Mouse (Mus musculus): ENCODE data around the gene Med16. TPM values are rescaled to one million over a fixed set of nuclear protein-coding genes. Genes with fewer than 3 reads are reported as not detected.

Gene Med16
- total RNA-seq, 1 experiment: 21.0 TPM

DNA sequence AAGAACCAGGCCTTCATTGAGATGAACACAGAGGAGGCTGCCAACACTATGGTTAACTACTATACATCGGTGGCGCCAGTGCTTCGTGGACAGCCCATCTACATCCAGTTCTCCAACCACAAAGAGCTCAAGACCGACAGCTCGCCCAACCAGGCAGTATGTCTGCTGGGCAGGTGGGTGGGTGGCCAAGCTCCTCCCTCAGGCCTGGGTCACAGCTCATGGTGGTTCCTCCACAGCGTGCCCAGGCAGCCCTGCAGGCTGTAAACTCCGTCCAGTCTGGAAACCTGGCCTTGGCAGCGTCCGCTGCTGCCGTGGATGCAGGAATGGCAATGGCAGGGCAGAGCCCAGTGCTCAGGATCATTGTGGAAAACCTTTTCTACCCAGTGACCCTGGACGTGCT lies 49.6 kb downstream of the Med16 start:
- in situ Hi-C loops (cut with MboI; ENCODE audit: low sequenced_read_pairs in 2 of 2, unreplicated experiment in 2 of 2): no loop called here
- Histone ChIP-seq H3K9me3 (ENCODE audit: control insufficient read depth, insufficient read depth, low read depth, low read length) (no peaks in the 10 kb centered on the region), H3K36me3 (ENCODE audit: control insufficient read depth, insufficient read depth, low read length, poor library complexity, severe bottlenecking) (peaks cover 77% of the 10 kb centered on the region), H3K27ac (ENCODE audit: insufficient read depth, low read depth, low read length, poor library complexity, severe bottlenecking) (no peak overlapping the region), H3K4me1 (ENCODE audit: control insufficient read depth in 2 of 2, insufficient read depth in 2 of 2, low read length in 2 of 2, poor library complexity in 1 of 2) (peaks cover 0 to 35% of the 10 kb centered on the region in 2 experiments; a peak in 1 of 4 replicates), H3K4me3 (ENCODE audit: insufficient read depth in 1 of 2, low read depth in 1 of 2, low read length in 2 of 2, poor library complexity in 1 of 2, severe bottlenecking in 1 of 2) (no peak overlapping the region), H3K9ac (ENCODE audit: insufficient read depth, low read depth, low read length, poor library complexity, severe bottlenecking) (no peak overlapping the region)
- TF ChIP-seq CHD2 (IDR thresholded peaks at IDR 0.05; ENCODE audit: low read depth, low read length) (no peak), HCFC1 (IDR thresholded peaks at IDR 0.05; ENCODE audit: borderline replicate concordance, insufficient read depth, low read length) (no peak), MAFK (IDR thresholded peaks at IDR 0.05; ENCODE audit: insufficient read depth, low read depth, low read length) (no peak), ZNF384 (IDR thresholded peaks at IDR 0.05; ENCODE audit: low read depth, low read length) (no peak), ZC3H11A (IDR thresholded peaks at IDR 0.05; ENCODE audit: borderline replicate concordance, low read depth, low read length) (no peak)
- DNase-seq (ENCODE audit: low read depth, low spot score): no peak

DNA sequence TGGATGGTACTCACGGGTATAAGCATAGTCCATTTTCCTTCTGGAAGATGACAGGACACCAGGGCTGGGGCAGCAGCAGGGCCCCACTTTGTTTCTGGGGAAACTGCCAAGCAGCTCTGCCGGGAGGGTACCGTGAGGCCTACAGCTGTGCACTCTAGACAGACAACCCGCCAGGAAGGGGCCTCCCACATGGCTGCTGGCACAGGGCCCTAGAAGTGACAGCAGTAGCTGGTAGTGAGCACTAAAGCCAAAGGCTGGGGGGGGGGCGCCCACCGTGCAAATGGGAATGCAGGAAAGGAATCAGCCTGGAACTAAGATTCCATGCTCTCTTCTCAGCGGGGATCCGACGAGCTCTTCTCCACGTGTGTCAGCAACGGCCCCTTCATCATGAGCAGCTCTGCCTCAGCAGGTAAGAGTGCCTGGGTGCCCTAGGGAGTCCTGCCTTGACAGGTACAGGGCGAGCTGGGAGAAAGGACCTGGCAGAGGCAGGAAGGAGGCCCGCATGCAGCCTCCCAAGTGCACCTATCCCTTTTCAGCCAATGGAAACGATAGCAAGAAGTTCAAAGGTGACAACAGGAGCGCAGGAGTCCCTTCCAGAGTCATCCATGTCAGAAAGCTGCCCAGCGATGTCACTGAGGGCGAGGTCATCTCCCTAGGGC lies 50.2 kb downstream of the Med16 start:
- DNase-seq (ENCODE audit: low read depth, low spot score): no peak
- H3K4me3 ChIP-seq (ENCODE audit: insufficient read depth in 1 of 2, low read depth in 1 of 2, low read length in 2 of 2, poor library complexity in 1 of 2, severe bottlenecking in 1 of 2): no peak overlapping the region; a peak in 1 of 4 replicates
- TF ChIP-seq MAFK (IDR thresholded peaks at IDR 0.05; ENCODE audit: insufficient read depth, low read depth, low read length) (no peak), ZNF384 (IDR thresholded peaks at IDR 0.05; ENCODE audit: low read depth, low read length) (no peak), HCFC1 (IDR thresholded peaks at IDR 0.05; ENCODE audit: borderline replicate concordance, insufficient read depth, low read length) (no peak), CHD2 (IDR thresholded peaks at IDR 0.05; ENCODE audit: low read depth, low read length) (no peak), ZC3H11A (IDR thresholded peaks at IDR 0.05; ENCODE audit: borderline replicate concordance, low read depth, low read length) (no peak)
- H3K9ac ChIP-seq (ENCODE audit: insufficient read depth, low read depth, low read length, poor library complexity, severe bottlenecking): no peak overlapping the region
- peaks cover 76% of the 10 kb centered on the region for H3K36me3 ChIP-seq (ENCODE audit: control insufficient read depth, insufficient read depth, low read length, poor library complexity, severe bottlenecking)
- peaks cover 0 to 35% of the 10 kb centered on the region in 2 experiments; a peak in 1 of 4 replicates for H3K4me1 ChIP-seq (ENCODE audit: control insufficient read depth in 2 of 2, insufficient read depth in 2 of 2, low read length in 2 of 2, poor library complexity in 1 of 2)
- no peak overlapping the region for H3K27ac ChIP-seq (ENCODE audit: insufficient read depth, low read depth, low read length, poor library complexity, severe bottlenecking)
- H3K9me3 ChIP-seq (ENCODE audit: control insufficient read depth, insufficient read depth, low read depth, low read length): no peaks in the 10 kb centered on the region
- in situ Hi-C loops (cut with MboI; ENCODE audit: low sequenced_read_pairs in 2 of 2, unreplicated experiment in 2 of 2): no loop called here

DNA sequence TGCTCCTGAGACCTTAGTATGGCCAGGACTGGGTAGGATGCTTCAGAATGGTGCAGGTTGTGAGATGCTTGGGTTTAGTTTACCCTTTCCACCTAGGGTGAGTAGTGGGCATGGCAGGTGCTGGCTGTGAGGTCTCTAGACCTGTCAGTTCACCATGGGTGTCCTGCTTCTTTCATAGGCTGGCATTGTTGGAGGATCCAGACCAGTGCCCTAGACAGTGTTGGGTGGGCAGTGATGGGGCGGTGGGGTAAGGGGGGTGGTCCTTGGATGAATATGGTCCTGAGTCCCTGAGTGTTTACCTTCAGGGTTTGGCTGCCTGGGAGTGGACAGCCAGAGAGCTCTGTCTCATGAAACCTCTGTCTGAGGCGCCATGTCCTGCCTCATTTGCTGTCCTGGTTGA lies 50.8 kb downstream of the Med16 start:
- Histone ChIP-seq H3K27ac (ENCODE audit: insufficient read depth, low read depth, low read length, poor library complexity, severe bottlenecking) (no peak overlapping the region), H3K9me3 (ENCODE audit: control insufficient read depth, insufficient read depth, low read depth, low read length) (no peaks in the 10 kb centered on the region), H3K4me3 (ENCODE audit: insufficient read depth in 1 of 2, low read depth in 1 of 2, low read length in 2 of 2, poor library complexity in 1 of 2, severe bottlenecking in 1 of 2) (peak overlapping the region in 1 of 2 experiments; percentile 94; a peak in 2 of 4 replicates), H3K36me3 (ENCODE audit: control insufficient read depth, insufficient read depth, low read length, poor library complexity, severe bottlenecking) (peaks cover 70% of the 10 kb centered on the region), H3K4me1 (ENCODE audit: control insufficient read depth in 2 of 2, insufficient read depth in 2 of 2, low read length in 2 of 2, poor library complexity in 1 of 2) (peaks cover 0 to 35% of the 10 kb centered on the region in 2 experiments; a peak in 1 of 4 replicates), H3K9ac (ENCODE audit: insufficient read depth, low read depth, low read length, poor library complexity, severe bottlenecking) (no peak overlapping the region)
- in situ Hi-C loops (cut with MboI; ENCODE audit: low sequenced_read_pairs in 2 of 2, unreplicated experiment in 2 of 2): no loop called here
- no peak for DNase-seq (ENCODE audit: low read depth, low spot score)
- TF ChIP-seq ZNF384 (IDR thresholded peaks at IDR 0.05; ENCODE audit: low read depth, low read length): no peak
- no peak for TF ChIP-seq ZC3H11A (IDR thresholded peaks at IDR 0.05; ENCODE audit: borderline replicate concordance, low read depth, low read length)
- TF ChIP-seq HCFC1 (IDR thresholded peaks at IDR 0.05; ENCODE audit: borderline replicate concordance, insufficient read depth, low read length): no peak
- no peak for TF ChIP-seq CHD2 (IDR thresholded peaks at IDR 0.05; ENCODE audit: low read depth, low read length)
- TF ChIP-seq MAFK (IDR thresholded peaks at IDR 0.05; ENCODE audit: insufficient read depth, low read depth, low read length): no peak

DNA sequence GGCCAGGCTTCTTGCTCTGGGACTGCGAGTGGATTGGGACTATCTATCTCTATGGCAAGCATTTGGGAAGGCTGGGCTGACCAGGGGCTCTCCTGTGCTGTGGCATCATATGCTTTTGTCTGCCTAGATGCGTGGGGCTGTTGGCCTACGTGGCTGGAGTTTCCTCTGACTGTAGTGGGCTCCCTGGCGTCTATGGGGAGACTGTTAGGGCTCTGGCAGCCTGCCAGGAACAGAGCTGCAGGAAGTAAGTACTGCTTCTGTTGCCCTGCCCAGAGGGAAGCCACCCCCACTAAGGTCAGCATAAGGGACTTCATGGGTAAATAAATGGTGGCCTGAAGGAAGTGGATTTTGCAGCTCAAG lies 51.3 kb downstream of the Med16 start:
- Histone ChIP-seq H3K4me1 (ENCODE audit: control insufficient read depth in 2 of 2, insufficient read depth in 2 of 2, low read length in 2 of 2, poor library complexity in 1 of 2) (peaks cover 0 to 36% of the 10 kb centered on the region in 2 experiments; a peak in 1 of 4 replicates), H3K4me3 (ENCODE audit: insufficient read depth in 1 of 2, low read depth in 1 of 2, low read length in 2 of 2, poor library complexity in 1 of 2, severe bottlenecking in 1 of 2) (peak overlapping the region; percentile 94 to 95; a peak in 3 of 4 replicates), H3K9ac (ENCODE audit: insufficient read depth, low read depth, low read length, poor library complexity, severe bottlenecking) (no peak overlapping the region; the same call in 1 of the 2 replicates), H3K27ac (ENCODE audit: insufficient read depth, low read depth, low read length, poor library complexity, severe bottlenecking) (no peak overlapping the region; the same call in 1 of the 2 replicates), H3K9me3 (ENCODE audit: control insufficient read depth, insufficient read depth, low read depth, low read length) (no peaks in the 10 kb centered on the region), H3K36me3 (ENCODE audit: control insufficient read depth, insufficient read depth, low read length, poor library complexity, severe bottlenecking) (peaks cover 66% of the 10 kb centered on the region)
- in situ Hi-C loops (cut with MboI; ENCODE audit: low sequenced_read_pairs in 2 of 2, unreplicated experiment in 2 of 2): no loop called here
- DNase-seq (ENCODE audit: low read depth, low spot score): no peak
- TF ChIP-seq ZC3H11A (IDR thresholded peaks at IDR 0.05; ENCODE audit: borderline replicate concordance, low read depth, low read length) (no peak), CHD2 (IDR thresholded peaks at IDR 0.05; ENCODE audit: low read depth, low read length) (no peak), HCFC1 (IDR thresholded peaks at IDR 0.05; ENCODE audit: borderline replicate concordance, insufficient read depth, low read length) (no peak), ZNF384 (IDR thresholded peaks at IDR 0.05; ENCODE audit: low read depth, low read length) (no peak), MAFK (IDR thresholded peaks at IDR 0.05; ENCODE audit: insufficient read depth, low read depth, low read length) (no peak)
